Mouse (Mus musculus) layer of hippocampus, postnatal 36 days (tissue): ENCODE results near the gene Mal. TPM values are rescaled to one million over a fixed set of nuclear protein-coding genes. Genes with fewer than 3 reads are reported as not detected.
"Not testable (repeated sequence)": the region's sequence is repeated elsewhere in the genome, so short reads cannot be mapped to it uniquely, and the experiment has no call there.

ENCODE experiments used
- DNase-seq, 2 experiments: peaks; one replicate each; pipeline ENCODE4 v3.0.0; 2022
- total RNA-seq, 2 experiments: library from RNA; stranded (reverse); gene quantifications; 2 replicates each; pipeline ENCODE4 v1.2.3; 2021

The Mal gene
- total RNA-seq, 2 experiments from 2014 or later, result 148 to 160 TPM

DNA sequence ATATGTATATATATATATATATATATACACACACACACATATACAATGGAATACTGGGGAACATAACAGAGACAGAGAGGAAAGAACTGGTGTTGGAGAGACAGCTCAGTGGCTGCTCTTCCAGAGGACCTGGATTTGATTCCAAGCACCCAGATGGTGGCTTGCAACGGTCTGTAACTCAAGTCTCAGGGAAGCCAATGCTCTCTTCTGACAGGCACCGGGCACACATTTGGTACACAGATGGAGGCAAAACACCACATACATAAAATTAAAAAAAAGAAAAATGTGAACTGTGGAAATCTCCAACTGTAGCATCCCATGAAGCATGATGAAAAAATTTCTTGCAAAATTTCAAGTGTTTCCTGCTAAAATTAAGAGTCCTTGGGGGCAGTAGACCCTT is 31.7 kb downstream of the Mal start:
- no peak for DNase-seq

- DNase-seq, result no peak
These were observed 34.4 kb downstream of the Mal start for GRCm38 (mm10) chr2:127622065-127622464.

DNA sequence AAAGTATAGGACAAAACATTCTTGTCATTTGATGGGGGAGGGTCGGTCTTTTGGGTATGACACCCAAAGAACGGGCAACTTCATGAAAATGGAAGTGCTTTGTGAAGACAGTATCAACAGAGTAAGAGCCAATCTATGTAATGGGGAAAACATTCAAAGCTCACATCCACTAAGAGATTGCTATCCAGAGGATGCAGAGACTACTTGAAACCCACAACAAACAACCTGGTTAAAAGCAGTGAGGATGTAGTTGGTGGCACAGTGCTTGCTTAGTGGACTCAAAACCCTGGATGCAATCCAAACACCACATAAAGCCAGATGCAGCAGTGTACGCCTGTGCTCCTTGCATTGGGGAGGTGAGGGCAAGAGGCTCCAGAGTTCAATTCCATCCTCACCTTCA is 37.2 kb downstream of the Mal start:
- DNase-seq, result no peak

- DNase-seq, result peak; percentile 21 to 37
These were observed 44.2 kb downstream of the Mal start for GRCm38 (mm10) chr2:127612288-127612687.

DNA sequence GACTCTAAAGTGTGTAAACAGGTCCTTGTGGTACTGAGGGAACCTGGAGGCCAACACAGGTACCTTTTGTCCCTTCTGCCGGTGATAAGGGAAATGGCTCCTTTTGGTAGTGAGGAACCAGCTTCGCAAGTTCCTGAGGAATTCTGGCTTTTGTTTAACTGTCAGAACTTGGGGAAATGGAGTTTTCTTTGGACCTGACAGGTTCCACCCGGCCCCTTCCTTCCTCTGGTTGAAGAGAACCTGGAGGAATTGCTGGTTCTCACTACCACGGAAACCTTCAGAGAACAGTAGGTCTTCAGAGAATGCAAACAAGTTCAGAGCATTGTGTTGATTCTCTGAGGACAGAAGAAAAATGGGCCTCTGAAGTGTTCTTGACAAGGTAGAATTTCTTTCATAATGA is 45.1 kb downstream of the Mal start:
- DNase-seq, result no peak

DNA sequence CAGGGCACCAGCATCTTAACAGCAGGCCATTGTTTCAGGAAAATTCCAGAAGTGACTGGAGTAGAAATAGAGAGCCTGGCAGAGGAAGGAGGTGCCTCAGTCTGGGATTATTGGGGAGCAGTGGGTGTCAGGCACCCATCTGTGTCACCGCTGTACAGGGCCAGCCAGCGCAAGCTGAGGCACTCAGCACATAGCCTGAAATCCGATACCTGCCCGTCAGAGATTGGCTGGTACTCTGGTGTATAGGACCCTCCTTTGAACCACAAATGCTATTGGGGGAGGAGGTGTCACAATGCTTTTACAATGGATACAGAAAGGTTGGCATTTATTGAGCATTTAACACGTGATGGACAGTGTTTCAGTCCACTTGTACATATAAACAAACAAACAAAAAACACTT is 47.5 kb downstream of the Mal start:
- no peak for DNase-seq

- no peak for DNase-seq
These were observed 48.3 kb downstream of the Mal start for GRCm38 (mm10) chr2:127608234-127608633.

- no peak for DNase-seq
These were observed 51.3 kb downstream of the Mal start for GRCm38 (mm10) chr2:127605203-127605602.

DNA sequence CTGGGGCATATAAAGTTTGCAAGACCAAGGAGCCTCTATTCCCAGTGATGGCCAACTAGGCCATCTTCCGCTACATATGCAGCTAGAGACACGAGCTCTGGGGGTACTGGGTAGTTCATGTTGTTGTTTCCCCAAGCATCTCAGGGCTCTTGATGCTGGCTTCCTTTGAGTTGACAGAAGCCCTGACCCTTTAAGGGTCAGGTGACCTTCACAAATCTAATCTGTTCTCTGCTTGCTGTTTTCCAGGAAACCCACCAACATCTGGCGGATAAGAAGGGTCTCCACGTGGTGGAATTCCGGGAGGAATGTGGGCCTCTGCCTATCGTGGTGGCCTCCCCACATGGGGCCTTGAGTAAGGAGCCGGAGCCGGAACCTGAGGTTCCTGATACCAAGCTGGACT is 53.1 kb downstream of the Mal start:
- DNase-seq, result not testable (repeated sequence)

DNA sequence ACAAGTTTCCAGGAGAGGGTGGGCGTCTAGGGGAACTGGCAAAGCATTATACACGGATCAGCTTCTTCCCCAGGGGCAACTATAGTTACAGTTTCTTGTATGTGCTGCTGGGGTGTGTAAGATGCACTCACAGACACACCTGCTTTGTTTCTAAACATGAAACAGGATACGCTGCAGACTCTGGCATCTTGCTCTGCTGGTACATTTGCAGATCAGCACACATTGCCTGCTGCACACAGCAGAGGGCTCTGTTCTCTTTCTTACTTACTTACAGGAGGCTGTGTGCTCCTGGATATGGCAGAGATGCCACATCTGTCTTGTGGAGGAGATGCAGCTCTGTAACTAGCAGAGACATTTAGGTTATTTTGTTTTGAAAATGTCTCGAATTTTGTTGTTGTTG is 65.7 kb downstream of the Mal start:
- no peak for DNase-seq

GRCm38 (mm10) chr2:127590204-127590603 is 66.3 kb downstream of the Mal start:
- no peak for DNase-seq

DNA sequence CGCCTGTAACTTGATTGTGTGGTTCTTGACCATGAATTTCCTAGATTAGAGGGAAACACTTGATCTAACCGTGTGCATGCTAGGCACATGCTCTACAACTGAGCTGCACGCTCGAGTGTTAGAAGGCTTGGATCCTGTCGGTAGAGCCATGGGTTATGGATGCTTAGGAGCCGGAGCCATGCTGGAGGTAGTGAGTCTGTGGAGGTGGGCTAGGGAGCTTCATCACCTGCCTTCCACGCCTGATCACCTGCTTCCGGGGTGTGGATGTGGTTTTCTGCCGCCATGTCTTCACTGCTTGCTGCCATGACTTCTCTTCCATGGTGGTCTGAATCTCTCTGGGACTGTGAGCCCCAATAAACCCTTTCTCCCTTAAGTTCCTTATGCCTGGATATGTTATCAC is 67.6 kb downstream of the Mal start:
- DNase-seq, result no peak

- DNase-seq, result no peak
These were observed 69.0 kb downstream of the Mal start for GRCm38 (mm10) chr2:127587514-127587844.

- peak; percentile 83 to 85 for DNase-seq
These were observed 69.6 kb downstream of the Mal start, which contains the start of the genes Zfp661 and Mrps5 for GRCm38 (mm10) chr2:127586694-127587513. Gene Zfp661 (minus strand): TSS chr2:127587094. Gene Mrps5 (plus strand): TSS chr2:127587222.

DNA sequence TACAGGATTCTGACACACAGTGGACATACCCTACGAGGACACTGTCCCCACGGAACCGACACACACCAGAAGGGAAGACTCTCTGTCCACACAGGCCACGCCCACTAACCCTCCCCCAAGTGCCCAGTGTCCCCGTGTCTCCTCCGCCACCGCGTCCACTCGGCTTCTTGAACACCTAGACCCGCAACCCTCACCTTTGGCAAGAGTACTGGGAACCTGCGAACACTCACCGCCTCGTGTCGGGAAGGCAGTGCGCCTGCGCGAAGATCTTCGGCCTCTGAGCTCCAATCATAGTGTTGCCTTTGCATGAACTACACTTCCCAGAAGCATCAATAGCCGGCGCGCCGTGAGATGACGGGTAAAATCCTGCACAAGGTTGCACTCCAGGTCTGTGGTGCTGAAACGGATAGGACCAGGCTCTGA is 72.0 kb downstream of the Mal start:
- peak; percentile 93 for DNase-seq

Other genes starting within 250 kb of the Mal start
- under 1 TPM in 1 of 2 experiments, not detected in 1; 0.20 TPM for gene Gpat2, start 231.5 kb downstream of the Mal start, total RNA-seq
- 10 to 100 TPM; 15.8 to 18.9 TPM for gene Fahd2a, start 212.1 kb downstream of the Mal start, total RNA-seq
- gene Kcnip3, start 134.6 kb downstream of the Mal start, total RNA-seq, result 10 to 100 TPM; 59.6 to 61.7 TPM
- gene Prom2, start 115.2 kb downstream of the Mal start, total RNA-seq, result under 1 TPM; 0.07 to 0.08 TPM
- gene Zfp661, start 69.6 kb downstream of the Mal start, total RNA-seq, result 1 to 10 TPM; 7.4 to 8.8 TPM
- gene Mrps5, start 69.5 kb downstream of the Mal start, total RNA-seq, result 10 to 100 TPM; 89.1 to 99.2 TPM
- under 1 TPM; 0.45 to 0.86 TPM for gene Mall, start 73.2 kb upstream of the Mal start, total RNA-seq
- 10 to 100 TPM; 18.3 to 21.0 TPM for gene Nphp1, start 132.2 kb upstream of the Mal start, total RNA-seq
- gene Mtln, start 135.8 kb upstream of the Mal start, total RNA-seq, result 10 to 100 TPM; 54.5 to 57.6 TPM
- under 1 TPM; 0.37 to 0.38 TPM for gene Bub1, start 175.2 kb upstream of the Mal start, total RNA-seq
- gene Acoxl, start 182.2 kb upstream of the Mal start, total RNA-seq, result not detected